Mouse (Mus musculus) limb, embryonic 14.5 days (tissue): ENCODE measurements around the gene Spg7. TPM values are rescaled to one million over a fixed set of nuclear protein-coding genes. Genes with fewer than 3 reads are reported as not detected.
"Not testable (repeated sequence)": the region's sequence is repeated elsewhere in the genome, so short reads cannot be mapped to it uniquely, and the experiment has no call there.

Experiments used
- ATAC-seq: fragments of 200-750 bp; cut with Nextera tagmentation; 2 replicates; pipeline ENCODE4 v1.8.0; 2017; ENCODE audit warnings: low read depth, moderate number of reproducible peaks, moderate TSS enrichment; ENCODE audit not compliant: low FRiP score
- DNase-seq: peaks from one replicate; pipeline ENCODE4 v3.0.0-alpha.2; 2015; ENCODE audit warnings: low spot score
- H3K27ac ChIP-seq: fragments of 300-500 bp; sonication (generic); replicated peaks from 2 replicates; pipeline ENCODE4 v1.5.1; 2014; ENCODE audit warnings: low read depth, mild to moderate bottlenecking, low read length, moderate library complexity, mixed read lengths
- H3K27me3 ChIP-seq: fragments of 300-500 bp; sonication (generic); 2 replicates; pipeline ENCODE4 v1.6.1; 2014; ENCODE audit warnings: low read length, mixed read lengths; ENCODE audit not compliant: control insufficient read depth, insufficient read depth
- H3K36me3 ChIP-seq: fragments of 300-500 bp; sonication (generic); 2 replicates; pipeline ENCODE4 v1.6.1; 2014; ENCODE audit warnings: mild to moderate bottlenecking, low read length, moderate library complexity, mixed read lengths; ENCODE audit not compliant: control insufficient read depth, insufficient read depth
- H3K4me1 ChIP-seq: fragments of 300-500 bp; sonication (generic); 2 replicates; pipeline ENCODE4 v1.6.1; 2014; ENCODE audit warnings: antibody characterized with exemption, low read length, mixed read lengths; ENCODE audit not compliant: control insufficient read depth, insufficient read depth
- H3K4me2 ChIP-seq: fragments of 300-500 bp; sonication (generic); replicated peaks from 2 replicates; pipeline ENCODE4 v1.6.1; 2014; ENCODE audit warnings: low read depth, mild to moderate bottlenecking, low read length, moderate library complexity; ENCODE audit not compliant: severe bottlenecking
- H3K4me3 ChIP-seq: fragments of 300-500 bp; sonication (generic); replicated peaks from 2 replicates; pipeline ENCODE4 v1.5.1; 2014; ENCODE audit warnings: low read length
- H3K9ac ChIP-seq: fragments of 300-500 bp; sonication (generic); 2 replicates; pipeline ENCODE4 v1.6.1; 2014; ENCODE audit warnings: mild to moderate bottlenecking, low read depth, low read length, moderate library complexity; ENCODE audit not compliant: severe bottlenecking
- H3K9me3 ChIP-seq: fragments of 300-500 bp; sonication (generic); 2 replicates; pipeline ENCODE4 v1.6.1; 2016; ENCODE audit warnings: low read length; ENCODE audit not compliant: control insufficient read depth
- POLR2A ChIP-seq: fragments of 200-500 bp; IDR thresholded peaks from 2 replicates; pipeline ENCODE4 v1.8.0; 2012; ENCODE audit warnings: inconsistent platforms, mild to moderate bottlenecking, moderate library complexity, borderline replicate concordance; ENCODE audit not compliant: insufficient read depth, insufficient read length; ENCODE audit errors: extremely low read depth
- WGBS: fragments of 180-500 bp; shearing (Covaris S2); extraction: QIAGEN DNeasy Blood & Tissue Kit; methylation state at CpG from one replicate; pipeline ENCODE4 v1.1.7; 2014; 5-methylcytosine and 5-hydroxymethylcytosine counted together
- polyA plus RNA-seq, 2 experiments: library from polyadenylated mRNA; depleted of rRNA in 1 of 2; stranded (reverse) in 1 of 2; unstranded in 1 of 2; fragments of >200 nt; fragmentation: Nextera tagmentation in 1 of 2; extraction: Ambion mirVana in 1 of 2; gene quantifications; 2 replicates each; pipeline versions ENCODE4 v1.2.1 to v1.2.3; 2012 to 2014

Gene Spg7
- polyA plus RNA-seq, 2 experiments, result 34.8 to 90.0 TPM

DNA sequence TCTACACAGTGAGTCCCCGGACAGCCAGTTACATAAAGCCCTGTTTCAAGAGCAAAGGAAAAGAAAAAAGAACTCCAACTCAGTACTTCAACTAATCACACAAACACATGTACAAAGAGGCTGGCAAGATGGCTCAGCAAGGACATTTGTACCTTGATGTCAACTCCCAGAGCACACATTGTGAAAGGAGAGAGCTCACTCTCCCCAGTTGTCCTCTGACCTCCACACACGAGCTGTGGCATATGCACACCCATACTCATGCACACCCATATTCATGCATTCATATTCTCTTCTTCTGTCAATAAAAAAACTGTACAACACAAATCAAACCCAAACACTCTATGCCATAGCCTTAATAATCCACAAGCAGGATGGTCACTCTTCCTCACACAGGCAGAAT, 41.9 kb upstream of the Spg7 start:
- WGBS, result 67% methylated on average over 2 of the region's 2 CpGs
- peaks cover 2% of the 10 kb centered on the region; the same call in 1 of the 2 replicates for H3K36me3 ChIP-seq
- no peaks in the 10 kb centered on the region for H3K27me3 ChIP-seq
- no peaks in the 10 kb centered on the region for H3K9me3 ChIP-seq
- H3K27ac ChIP-seq, result no peak overlapping the region; the same call in 1 of the 2 replicates
- H3K4me2 ChIP-seq, result no peak overlapping the region
- no peak for DNase-seq
- no peak overlapping the region for H3K4me3 ChIP-seq
- peaks cover 10% of the 10 kb centered on the region for H3K4me1 ChIP-seq
- ATAC-seq, result no peak
- H3K9ac ChIP-seq, result no peak overlapping the region
- no peak for TF ChIP-seq POLR2A

- no peaks in the 10 kb centered on the region for H3K27me3 ChIP-seq
- ATAC-seq, result no peak
- no peak overlapping the region for H3K27ac ChIP-seq
- no peaks in the 10 kb centered on the region for H3K9me3 ChIP-seq
- WGBS, result 89% methylated on average over 1 of the region's 1 CpGs
- no peak overlapping the region for H3K4me3 ChIP-seq
- H3K4me2 ChIP-seq, result no peak overlapping the region
- peaks cover 2% of the 10 kb centered on the region; the same call in 1 of the 2 replicates for H3K36me3 ChIP-seq
- no peak overlapping the region for H3K9ac ChIP-seq
- H3K4me1 ChIP-seq, result peaks cover 10% of the 10 kb centered on the region
- DNase-seq, result no peak
- TF ChIP-seq POLR2A, result no peak
Observed at GRCm38 (mm10) chr8:123021259-123021658, 41.5 kb upstream of the Spg7 start.

DNA sequence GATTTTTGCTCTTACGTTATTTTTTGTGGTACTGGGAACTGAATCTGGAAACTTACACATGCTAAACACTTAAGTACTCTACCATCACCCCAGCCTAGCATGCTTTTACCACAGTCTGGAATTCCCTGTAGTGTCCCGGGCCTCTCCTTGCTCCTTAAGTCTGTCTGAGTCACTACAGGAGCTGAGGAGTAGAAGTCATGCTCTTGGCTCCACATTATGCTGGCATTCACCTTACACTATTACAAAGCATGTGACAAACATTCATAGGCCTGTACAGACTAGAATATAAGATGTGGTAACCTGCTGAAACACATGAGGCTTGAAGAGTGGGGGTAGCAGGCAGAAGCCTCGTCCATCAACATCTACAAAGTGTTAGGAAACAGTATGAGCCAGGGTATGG, 40.0 kb upstream of the Spg7 start:
- no peak overlapping the region for H3K9ac ChIP-seq
- no peak overlapping the region for H3K4me2 ChIP-seq
- no peak overlapping the region for H3K27ac ChIP-seq
- 69% methylated on average over 3 of the region's 3 CpGs for WGBS
- no peaks in the 10 kb centered on the region for H3K27me3 ChIP-seq
- peaks cover 10% of the 10 kb centered on the region for H3K4me1 ChIP-seq
- ATAC-seq (peak; percentile 9; the same call in 1 of the 2 replicates), DNase-seq (no peak)
- no peaks in the 10 kb centered on the region for H3K36me3 ChIP-seq
- no peak for TF ChIP-seq POLR2A
- no peak overlapping the region for H3K4me3 ChIP-seq
- no peaks in the 10 kb centered on the region for H3K9me3 ChIP-seq

DNA sequence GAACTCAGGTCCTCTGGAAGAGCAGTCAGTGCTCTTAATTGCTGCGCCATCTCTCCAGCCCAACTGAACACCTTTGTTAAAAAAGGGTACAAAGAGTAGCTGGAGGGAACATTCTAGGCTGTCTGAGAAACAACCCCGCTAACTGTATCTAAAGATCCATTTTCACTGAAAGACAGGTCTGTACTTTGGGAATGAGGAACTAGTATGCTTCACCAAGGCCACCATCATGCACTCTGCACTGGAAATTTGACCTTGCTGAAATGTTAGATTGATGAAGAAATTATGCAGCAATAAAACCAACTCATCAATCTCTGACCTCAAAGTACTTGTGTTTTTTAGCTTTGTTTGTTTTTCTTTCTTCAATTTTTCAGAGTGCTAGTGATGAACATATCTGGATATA, 38.5 kb upstream of the Spg7 start:
- no peak for DNase-seq
- no peak overlapping the region for H3K9ac ChIP-seq
- H3K36me3 ChIP-seq, result no peaks in the 10 kb centered on the region
- ATAC-seq, result no peak
- WGBS, result 92% methylated on average over 2 of the region's 2 CpGs
- no peaks in the 10 kb centered on the region for H3K27me3 ChIP-seq
- H3K9me3 ChIP-seq, result no peaks in the 10 kb centered on the region
- TF ChIP-seq POLR2A, result no peak
- H3K4me1 ChIP-seq, result peaks cover 10% of the 10 kb centered on the region
- no peak overlapping the region for H3K4me3 ChIP-seq
- no peak overlapping the region for H3K4me2 ChIP-seq
- H3K27ac ChIP-seq, result no peak overlapping the region

DNA sequence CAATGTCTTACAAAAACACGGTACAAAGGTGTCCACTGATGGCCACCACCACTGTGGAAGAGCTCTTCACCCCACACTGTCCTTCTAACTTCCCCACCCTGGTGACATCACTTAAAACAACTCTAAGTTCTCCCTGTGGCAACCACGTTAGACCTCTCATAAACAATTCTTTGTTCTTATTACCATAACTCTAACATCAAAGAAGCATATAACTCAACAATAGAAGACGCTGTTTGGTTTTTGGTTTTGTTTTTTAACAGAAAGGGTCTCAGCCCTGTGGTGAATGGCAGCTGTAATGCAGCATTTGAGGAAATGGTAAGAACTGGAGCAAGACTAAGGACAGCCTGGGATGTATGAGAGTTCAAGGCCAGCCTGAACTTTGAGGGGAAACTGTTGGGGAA, 36.8 kb upstream of the Spg7 start:
- no peak overlapping the region for H3K27ac ChIP-seq
- H3K4me3 ChIP-seq, result no peak overlapping the region
- H3K4me1 ChIP-seq, result peaks cover 10% of the 10 kb centered on the region
- TF ChIP-seq POLR2A, result no peak
- H3K9ac ChIP-seq, result no peak overlapping the region
- ATAC-seq (no peak), DNase-seq (no peak)
- H3K36me3 ChIP-seq, result no peaks in the 10 kb centered on the region
- 83% methylated on average over 3 of the region's 3 CpGs for WGBS
- no peak overlapping the region for H3K4me2 ChIP-seq
- H3K27me3 ChIP-seq, result no peaks in the 10 kb centered on the region
- H3K9me3 ChIP-seq, result no peaks in the 10 kb centered on the region

DNA sequence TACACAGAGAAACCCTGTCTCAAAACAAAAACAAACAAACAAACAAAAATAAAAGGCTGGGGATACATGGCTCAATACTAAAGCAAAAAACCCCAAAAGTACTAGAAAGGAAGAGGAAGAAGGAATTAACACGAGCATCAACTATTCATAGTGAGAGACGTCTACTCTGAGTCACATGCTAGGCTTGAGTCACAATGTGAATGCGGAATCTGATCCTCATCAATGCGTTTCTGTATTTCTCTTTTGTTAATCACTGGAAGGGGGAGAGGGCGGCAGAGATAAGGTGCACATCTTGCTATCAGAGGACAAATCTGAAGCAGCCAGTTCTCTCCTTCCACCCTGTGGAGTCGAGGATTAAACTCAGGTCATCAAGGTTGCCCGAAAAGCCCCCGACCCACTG, 35.0 kb upstream of the Spg7 start:
- Histone ChIP-seq H3K4me2 (no peak overlapping the region), H3K4me1 (0 out of 2 replicates have a peak, but pooled peaks cover 3% of the 10 kb centered on the region), H3K36me3 (no peaks in the 10 kb centered on the region), H3K9me3 (no peaks in the 10 kb centered on the region), H3K27ac (no peak overlapping the region), H3K27me3 (no peaks in the 10 kb centered on the region), H3K9ac (no peak overlapping the region), H3K4me3 (no peak overlapping the region)
- ATAC-seq (no peak), DNase-seq (no peak)
- WGBS, result 97% methylated on average over 8 of the region's 8 CpGs
- no peak for TF ChIP-seq POLR2A

DNA sequence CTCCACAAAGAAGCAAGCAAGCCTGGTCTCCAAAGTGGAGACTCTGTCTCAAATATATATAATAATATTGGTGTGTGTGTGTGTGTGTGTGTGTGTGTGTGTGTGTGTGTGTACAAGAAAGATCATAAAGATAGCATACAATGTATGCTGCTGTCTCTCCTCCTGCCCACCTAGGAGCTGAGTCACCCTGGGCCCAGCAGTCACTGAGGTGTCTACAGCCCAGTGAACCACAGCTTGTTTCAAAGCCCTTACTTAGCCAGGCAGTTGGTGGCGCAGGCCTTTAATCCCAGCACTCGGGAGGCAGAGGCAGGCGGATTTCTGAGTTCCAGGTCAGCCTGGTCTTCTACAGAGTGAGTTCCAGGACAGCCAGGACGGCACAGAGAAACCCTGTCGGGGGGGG, 32.7 kb upstream of the Spg7 start:
- H3K4me2 ChIP-seq, H3K27ac ChIP-seq, H3K36me3 ChIP-seq, H3K4me1 ChIP-seq, H3K27me3 ChIP-seq, H3K9me3 ChIP-seq, H3K9ac ChIP-seq, DNase-seq, ATAC-seq, H3K4me3 ChIP-seq: not testable (repeated sequence)
- 94% methylated on average over 5 of the region's 5 CpGs for WGBS
